Mouse (Mus musculus) thymus, postnatal 4 days (tissue): ENCODE measurements around the gene Homer2.
A peak's percentile ranks its signal among the peaks of the same experiment; 100 is the strongest.

Source experiments
- DNase-seq: peaks from one replicate; pipeline ENCODE4 v3.0.0; 2021

Gene Homer2

DNA sequence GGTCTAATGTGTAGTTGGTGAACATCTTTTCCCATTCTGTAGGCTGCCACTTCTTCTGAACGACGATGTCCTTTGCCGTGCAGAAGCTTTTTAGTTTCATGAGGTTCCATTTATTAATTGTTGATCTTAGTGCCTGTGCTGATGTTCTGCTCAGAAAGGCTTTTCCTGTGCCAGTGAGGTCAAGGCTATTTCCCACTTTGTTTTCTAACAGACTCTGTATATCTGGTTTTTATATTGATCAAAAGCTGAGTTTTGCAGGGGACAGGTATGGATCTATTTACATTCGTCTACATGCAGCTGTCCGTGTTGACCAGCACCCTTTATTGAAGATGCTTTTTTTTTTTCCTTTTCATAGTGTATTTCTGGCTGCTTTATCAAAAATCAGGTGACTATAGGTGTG is 128.0 kb downstream of the Homer2 start:
- DNase-seq = no peak

DNA sequence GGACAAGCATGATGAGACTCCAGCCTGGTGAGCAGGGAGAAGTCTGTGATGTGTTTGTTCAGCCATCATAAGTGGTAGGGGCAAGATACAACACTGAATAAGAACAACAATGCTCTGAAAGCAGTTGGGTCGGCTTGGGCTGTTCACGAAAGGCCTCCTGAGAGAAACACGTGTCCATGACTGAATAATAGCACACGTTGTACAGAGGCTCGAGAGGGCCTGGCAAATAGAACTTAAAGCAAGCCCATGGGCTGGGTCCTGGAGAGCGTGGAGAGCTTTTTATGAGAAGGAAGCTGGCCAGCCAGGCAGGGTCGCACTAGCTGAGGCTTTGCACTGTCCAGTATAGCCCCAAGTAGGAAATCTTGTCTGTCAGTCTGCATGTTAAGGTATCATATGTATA is 128.9 kb downstream of the Homer2 start:
- no peak for DNase-seq

DNA sequence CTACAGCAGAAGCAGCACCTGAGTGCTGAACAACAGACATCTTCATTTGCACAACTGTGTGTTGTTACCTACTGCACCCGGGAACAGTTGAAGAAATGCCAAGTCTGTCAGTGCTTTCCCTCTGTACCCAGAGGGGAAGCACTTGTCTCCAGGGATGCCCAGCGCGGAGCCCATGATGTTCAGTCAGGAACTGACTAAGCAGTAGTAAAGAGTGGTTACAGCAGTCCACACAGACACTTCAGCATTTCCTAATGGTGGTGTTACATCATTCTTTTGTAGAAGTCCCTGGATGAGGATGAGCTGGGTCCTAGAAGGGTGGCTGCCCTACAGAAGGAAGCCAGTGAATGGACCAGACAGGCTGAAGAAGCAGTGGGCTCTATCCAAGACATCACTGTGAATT is 129.5 kb downstream of the Homer2 start:
- no peak for DNase-seq

GRCm38 (mm10) chr7:81575606-81576005 is 131.7 kb downstream of the Homer2 start:
- no peak for DNase-seq

DNA sequence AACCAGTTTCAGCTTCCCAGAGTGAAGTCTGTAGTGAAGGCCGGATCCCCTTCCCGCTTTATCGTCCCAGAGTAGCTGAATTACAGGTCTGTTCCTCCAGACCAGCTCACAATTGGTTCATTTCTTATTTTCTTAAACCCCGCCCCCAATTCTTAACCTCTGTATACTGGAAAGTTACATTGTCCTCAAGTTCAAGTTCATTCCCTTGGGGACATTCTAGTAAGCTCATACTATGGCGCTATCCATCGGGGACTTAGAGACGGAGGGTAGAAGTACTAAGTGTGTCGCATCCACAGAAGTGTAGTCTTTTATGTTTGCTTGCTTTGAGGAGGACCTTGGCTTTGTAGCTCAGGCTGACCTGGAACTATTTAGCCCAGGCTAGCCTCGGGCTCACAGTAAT is 133.5 kb downstream of the Homer2 start:
- DNase-seq = no peak

DNA sequence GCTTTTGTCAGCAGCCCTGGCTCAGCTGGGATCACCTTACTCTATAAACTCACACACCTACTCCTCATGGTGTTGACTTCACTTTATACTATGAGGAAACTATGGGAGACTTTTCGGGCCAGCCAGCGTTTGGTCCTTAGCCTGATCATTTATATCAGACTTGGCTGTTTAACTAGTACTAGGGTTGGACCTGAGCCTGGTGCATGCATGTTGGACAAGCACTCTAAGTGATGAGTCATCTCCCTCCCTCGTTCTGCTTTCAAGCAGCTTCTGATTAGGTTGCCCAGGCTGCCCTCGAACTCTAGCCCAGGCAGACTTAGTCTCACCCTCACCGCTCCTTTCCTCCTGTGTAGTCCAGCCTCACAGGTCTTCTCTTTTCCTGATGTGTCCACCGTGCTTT is 133.9 kb downstream of the Homer2 start:
- DNase-seq = no peak

GRCm38 (mm10) chr7:81572610-81573268 is 134.6 kb downstream of the Homer2 start:
- DNase-seq = no peak

DNA sequence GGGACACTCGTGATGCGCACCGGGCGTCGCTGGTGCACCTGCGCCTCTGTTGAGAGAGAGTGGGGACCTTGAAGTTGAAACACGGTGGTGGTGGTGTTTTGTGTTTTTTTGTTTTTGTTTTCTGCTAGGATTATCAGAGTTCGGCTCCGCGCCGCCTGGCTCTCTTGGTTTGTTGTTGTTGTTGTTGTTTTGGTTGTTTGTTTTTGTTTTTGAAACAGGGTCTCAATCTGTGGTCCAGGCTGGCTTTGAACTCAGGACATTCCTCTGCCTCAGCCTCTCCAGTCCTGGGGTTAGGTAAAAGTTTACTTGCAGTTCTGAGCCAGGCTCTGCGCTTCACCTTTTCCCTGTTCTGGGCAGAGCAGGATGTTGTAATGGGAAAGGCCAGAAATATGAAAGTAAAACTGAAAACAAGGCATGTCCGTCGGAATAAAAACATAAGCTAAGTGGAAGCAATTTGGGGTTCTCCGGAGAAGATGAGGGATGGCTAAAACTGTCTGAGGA is 135.3 kb downstream of the Homer2 start:
- no peak for DNase-seq

GRCm38 (mm10) chr7:81571108-81571940 is 136.0 kb downstream of the Homer2 start, which contains the start of gene Whamm:
Gene Whamm (plus strand): TSS chr7:81571266.
- peak; percentile 90 for DNase-seq

DNA sequence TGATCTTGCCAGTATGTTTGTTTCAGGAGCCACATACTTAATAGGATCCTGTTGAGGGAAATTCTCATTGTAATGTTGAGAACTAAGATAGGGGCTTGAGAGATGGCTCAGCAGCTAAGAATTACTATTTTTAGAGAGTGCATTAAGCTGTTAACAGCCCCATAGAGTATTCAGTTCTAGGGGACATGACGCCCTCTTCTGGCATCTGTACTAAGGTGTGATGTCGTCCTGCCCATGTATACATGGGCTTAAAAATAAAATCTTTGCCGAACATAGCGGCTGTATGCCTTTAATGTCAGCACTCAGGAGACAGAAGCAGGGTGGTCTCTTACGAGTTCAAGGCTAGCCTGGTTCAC is 136.6 kb downstream of the Homer2 start:
- no peak for DNase-seq

DNA sequence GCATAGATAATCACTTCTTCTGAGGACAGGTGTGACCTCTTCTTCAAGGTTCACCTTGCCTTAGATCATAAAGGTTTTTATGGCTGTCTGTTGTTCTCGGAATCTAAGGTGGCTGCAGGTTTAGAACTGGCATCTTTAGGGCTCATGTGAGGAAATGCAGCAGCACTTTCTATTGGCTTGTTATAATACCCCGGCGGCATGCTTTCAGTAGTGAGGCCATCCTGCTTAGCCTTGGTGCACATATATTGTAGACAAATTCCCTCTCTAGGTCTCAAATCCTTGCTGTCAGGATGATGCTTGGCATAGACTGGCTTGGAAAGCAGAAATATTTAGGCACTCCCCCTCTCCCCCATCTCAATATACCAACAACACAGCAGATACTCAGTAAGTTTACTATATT is 137.1 kb downstream of the Homer2 start:
- no peak for DNase-seq

GRCm38 (mm10) chr7:81569851-81570250 is 137.5 kb downstream of the Homer2 start:
- DNase-seq = no peak

GRCm38 (mm10) chr7:81567396-81567795 is 139.9 kb downstream of the Homer2 start:
- no peak for DNase-seq

DNA sequence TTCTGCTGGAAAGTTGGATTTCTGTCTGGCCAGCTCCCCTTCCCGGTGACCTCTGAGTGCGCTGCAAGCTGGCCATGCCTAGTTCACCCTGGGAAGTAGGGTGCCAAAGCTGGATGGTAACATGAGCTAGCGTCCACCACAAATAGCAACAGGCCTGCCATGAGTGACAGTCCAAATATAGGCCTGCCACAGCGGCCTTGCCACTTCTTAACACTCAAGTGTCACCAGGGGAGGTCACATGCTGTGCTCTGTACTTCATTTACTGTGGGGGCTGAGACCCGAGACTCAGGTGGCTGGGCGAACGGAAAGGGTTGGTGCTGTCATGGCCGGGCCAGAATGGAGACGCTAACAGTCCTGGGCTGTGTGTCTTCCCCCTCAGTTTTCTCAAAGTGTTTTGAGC is 140.4 kb downstream of the Homer2 start, which contains the start of gene Fsd2:
Gene Fsd2 (minus strand): TSS at position 53 of the 400 bp plus-strand sequence.
- no peak for DNase-seq

DNA sequence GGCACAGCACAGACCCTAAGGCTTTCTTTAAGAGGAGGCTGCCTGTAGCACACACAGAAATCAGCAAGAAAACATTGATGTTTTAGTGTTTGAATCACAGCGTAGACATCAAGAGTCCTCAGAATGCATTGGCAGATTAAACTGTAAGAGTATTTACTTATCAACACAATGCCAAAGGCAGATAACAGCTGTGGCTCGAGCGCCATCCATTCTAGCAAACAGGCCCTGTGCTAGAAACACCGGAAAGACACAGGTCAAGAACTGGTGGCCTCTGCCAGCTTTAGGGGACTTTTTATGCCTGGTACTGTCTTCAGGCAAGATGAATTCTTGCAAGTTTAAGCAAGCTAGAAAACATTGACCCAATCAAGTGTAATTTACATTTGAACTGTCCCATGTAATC is 141.0 kb downstream of the Homer2 start:
- no peak for DNase-seq

DNA sequence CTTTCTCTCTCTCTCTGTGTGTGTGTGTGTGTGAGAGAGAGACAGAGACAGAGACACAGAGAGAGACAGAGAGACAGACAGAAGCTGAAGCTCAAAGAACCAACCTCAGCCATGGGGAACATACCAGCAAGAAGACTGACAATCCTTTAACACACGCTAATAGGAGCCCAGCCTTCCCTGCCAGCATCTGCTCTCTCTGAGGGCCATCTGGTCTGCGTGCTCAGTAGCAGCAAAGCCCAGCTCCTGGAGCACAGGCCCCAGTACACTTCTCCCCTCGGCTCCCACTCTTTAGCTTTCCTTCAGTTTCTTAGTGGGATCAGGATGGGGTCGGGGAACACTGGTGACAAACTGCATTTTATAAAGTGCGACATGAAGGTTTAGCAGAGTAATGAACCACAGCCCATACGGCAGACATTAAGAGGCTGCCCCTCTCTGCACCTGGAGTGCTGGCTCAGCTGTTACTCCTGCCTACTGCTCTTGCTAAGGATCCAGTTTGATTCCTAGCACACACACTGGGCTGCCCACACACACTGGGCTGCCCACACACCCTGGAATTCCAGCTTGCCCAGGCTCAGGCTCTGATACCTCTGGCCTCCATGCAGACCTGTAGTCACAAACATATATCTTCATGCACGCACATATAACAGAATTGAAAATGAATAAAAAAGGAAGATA is 141.8 kb downstream of the Homer2 start:
- DNase-seq = no peak

DNA sequence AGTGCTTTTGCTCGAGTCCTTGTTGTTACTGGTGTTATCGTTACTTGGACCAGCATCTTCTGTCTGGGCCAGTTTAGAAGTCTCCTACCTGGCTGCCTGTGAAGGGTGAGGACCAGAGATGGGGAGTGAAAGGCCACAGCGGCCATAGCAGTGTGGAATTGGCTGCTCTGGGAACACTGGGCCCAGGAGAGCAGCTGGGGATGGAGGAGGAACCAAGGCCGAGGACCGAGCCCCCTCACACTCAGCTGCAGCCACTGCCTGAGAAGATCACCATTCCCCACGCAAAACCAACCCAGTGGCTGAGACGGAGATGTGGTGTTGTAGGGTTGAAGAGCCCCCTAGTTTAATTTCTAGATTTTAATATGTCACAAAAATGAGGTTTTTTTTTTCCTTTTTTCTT is 142.6 kb downstream of the Homer2 start:
- DNase-seq = no peak

GRCm38 (mm10) chr7:81563506-81564015 is 143.8 kb downstream of the Homer2 start:
- no peak for DNase-seq

- no peak for DNase-seq
Measured at GRCm38 (mm10) chr7:81561211-81561610, 146.1 kb downstream of the Homer2 start.

- no peak for DNase-seq
Measured at GRCm38 (mm10) chr7:81560101-81561049, 147.0 kb downstream of the Homer2 start.

DNA sequence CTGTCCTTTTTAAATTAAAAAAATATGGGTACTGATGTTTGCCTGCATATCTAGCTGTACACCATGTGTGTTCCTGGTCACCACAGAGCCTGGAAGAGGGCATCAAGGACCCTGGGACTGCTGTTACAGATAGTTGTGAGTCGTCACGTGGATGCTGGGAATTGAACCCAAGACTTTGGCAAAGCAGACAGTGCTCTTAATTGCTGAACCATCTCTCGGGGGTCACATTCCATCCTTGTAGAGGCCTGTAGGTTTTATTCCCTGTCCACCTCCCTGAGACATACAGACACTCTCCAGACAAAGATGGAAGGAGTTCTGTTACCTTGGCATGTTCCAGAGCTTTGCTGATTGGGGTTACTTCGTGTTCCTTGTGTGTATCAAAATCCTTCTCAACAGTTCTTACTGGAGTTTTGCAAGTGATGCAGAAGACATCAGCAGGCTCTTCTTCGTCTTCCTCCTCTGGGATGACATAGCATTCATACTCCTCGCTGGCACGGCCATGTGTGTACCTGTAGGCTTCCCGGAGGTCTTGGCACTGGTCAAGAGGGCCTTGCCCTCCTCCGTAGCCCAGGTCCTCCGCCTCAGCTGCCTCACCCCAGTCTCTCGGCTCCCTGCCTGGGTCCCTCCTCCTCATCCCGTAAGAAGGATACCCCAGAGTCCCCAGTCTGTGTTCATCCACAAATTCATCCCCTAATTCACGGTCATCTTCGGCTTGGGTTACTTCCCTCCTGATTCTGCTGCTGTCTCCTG is 147.9 kb downstream of the Homer2 start:
- no peak for DNase-seq

DNA sequence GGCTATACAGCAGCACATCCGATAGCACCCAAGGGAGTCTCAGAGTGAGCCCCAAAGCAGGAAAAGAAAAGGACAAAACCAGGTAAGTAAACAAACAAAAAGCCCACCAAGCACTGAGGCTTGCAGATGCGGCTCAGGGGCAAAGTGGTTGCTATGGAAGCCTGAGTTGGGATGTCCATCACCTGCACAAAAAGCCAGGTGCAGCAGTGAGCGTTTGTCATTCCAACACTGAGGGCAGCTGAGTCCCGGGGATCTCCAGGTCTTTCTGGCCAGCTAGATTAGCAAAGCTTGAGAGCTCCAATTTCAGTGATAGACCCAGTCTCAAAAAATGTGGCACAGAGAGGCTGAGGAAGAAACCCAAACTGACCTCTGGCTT is 149.4 kb downstream of the Homer2 start:
- DNase-seq = no peak
